Mouse (Mus musculus): ENCODE measurements at regions not wholly inside any gene's neighbourhood (a gene's known extent, or its start where the extent isn't known, plus 50 kb on each side); places are given as distances from the start of the nearest gene placed in this dataset.

- DNase-seq (ENCODE audit: low read depth, low spot score), result no peak
- CTCF ChIA-PET, result no interaction called here
- POLR2A ChIA-PET, result interaction anchor here (0.6 kb wide), 1 partner anchor 32 kb away, joined by 9 read pairs; no protein-coding TSS in a partner anchor
- peaks cover 8% of the 10 kb centered on the region for H3K27me3 ChIP-seq
- no peak for ATAC-seq
- peak; percentile 42 for TF ChIP-seq CTCF (IDR thresholded peaks at IDR 0.05)
- in situ Hi-C loops (cut with MboI; ENCODE audit: low pct_unique_long_range_greater_than_20kb), result no loop called here
Observed at GRCm38 (mm10) chr13:47917370-47917769, 343.7 kb upstream of the Id4 start.

- ATAC-seq (no peak), DNase-seq (ENCODE audit: low read depth, low spot score) (no peak)
- no peak for TF ChIP-seq CTCF (IDR thresholded peaks at IDR 0.05)
- POLR2A ChIA-PET, result no interaction called here
- H3K27me3 ChIP-seq, result peaks cover 11% of the 10 kb centered on the region
- in situ Hi-C loops (cut with MboI; ENCODE audit: low pct_unique_long_range_greater_than_20kb), result no loop called here
- CTCF ChIA-PET, result no interaction called here
Observed at GRCm38 (mm10) chr13:47921044-47921443, 340.0 kb upstream of the Id4 start.

DNA sequence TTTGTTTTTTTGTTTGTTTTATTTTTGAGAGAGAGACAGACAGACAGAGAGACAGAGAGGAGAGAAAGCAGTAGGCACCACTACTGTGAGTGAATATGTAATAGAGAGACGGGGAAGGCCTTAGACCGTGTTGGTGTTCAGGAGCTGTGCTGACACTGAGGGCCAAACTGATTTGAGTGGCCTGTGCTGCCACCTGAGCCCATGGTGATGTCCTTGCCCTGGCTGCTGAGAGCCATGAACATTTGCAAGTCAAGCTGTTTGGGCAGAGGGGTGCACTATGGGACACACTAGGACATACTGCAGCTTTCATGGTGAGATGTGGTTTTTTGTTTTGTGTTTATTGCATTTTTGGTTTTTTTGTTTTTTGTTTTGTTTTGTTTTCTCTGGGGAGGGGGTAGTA, 320.3 kb upstream of the Id4 start:
- DNase-seq (ENCODE audit: low read depth, low spot score) (no peak), ATAC-seq (no peak)
- in situ Hi-C loops (cut with MboI; ENCODE audit: low pct_unique_long_range_greater_than_20kb), result no loop called here
- H3K27me3 ChIP-seq, result peaks cover 10% of the 10 kb centered on the region
- POLR2A ChIA-PET, result no interaction called here
- CTCF ChIA-PET, result no interaction called here
- TF ChIP-seq CTCF (IDR thresholded peaks at IDR 0.05), result no peak

GRCm38 (mm10) chr13:47942368-47942787, 318.6 kb upstream of the Id4 start:
- ChIA-PET CTCF (no interaction called here), POLR2A (no interaction called here)
- no peak for TF ChIP-seq CTCF (IDR thresholded peaks at IDR 0.05)
- DNase-seq (ENCODE audit: low read depth, low spot score), result no peak
- in situ Hi-C loops (cut with MboI; ENCODE audit: low pct_unique_long_range_greater_than_20kb), result no loop called here
- peaks cover 4% of the 10 kb centered on the region for H3K27me3 ChIP-seq
- no peak for ATAC-seq

- in situ Hi-C loops (cut with MboI; ENCODE audit: low pct_unique_long_range_greater_than_20kb), result no loop called here
- ATAC-seq, result no peak
- CTCF ChIA-PET, result no interaction called here
- DNase-seq (ENCODE audit: low read depth, low spot score), result no peak
- H3K27me3 ChIP-seq, result peaks cover 4% of the 10 kb centered on the region
- no peak for TF ChIP-seq CTCF (IDR thresholded peaks at IDR 0.05)
- POLR2A ChIA-PET, result no interaction called here
Observed at GRCm38 (mm10) chr13:47943645-47944044, 317.4 kb upstream of the Id4 start.

DNA sequence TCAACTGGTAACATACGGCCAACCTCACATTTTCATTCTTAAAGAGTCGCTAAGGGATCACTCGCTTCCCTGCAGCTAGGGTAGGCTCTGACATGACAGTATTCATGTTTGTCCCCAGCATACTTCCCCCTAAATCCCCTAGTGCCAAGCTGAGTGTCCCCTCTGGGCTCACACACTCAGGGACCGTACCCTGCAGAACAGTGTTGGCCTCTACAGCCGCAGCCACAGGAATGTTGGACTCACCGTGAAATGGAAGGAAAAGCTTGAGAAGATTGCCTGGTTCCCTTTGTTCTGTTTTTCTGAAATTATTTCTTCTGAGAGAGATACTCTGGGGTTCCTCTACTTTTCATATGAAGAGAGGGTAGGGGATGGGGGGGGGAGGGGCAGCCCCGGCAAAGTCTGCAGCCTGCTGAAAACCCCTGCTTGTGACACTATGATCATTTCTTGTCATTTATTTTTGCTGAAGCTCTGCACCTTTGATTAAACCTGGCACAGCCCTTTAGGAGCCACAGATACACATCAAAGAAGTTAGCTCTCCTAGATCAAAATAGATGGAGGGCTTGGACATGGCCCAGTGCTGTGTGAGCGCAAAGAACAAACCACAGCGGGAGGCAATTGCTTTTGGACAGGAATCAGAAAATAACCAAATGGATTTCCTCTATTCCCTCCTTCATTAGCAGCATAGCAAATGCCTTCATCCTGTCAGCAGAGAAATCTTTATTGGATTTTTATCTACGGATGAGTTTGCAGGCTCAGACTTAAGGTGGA, 312.7 kb upstream of the Id4 start:
- no peak for TF ChIP-seq CTCF (IDR thresholded peaks at IDR 0.05)
- peaks cover 2% of the 10 kb centered on the region for H3K27me3 ChIP-seq
- in situ Hi-C loops (cut with MboI; ENCODE audit: low pct_unique_long_range_greater_than_20kb), result no loop called here
- DNase-seq (ENCODE audit: low read depth, low spot score) (no peak), ATAC-seq (no peak)
- POLR2A ChIA-PET, result no interaction called here
- CTCF ChIA-PET, result no interaction called here

- POLR2A ChIA-PET, result no interaction called here
- TF ChIP-seq CTCF (IDR thresholded peaks at IDR 0.05), result no peak
- CTCF ChIA-PET, result no interaction called here
- DNase-seq (ENCODE audit: low read depth, low spot score) (no peak), ATAC-seq (no peak)
- in situ Hi-C loops (cut with MboI; ENCODE audit: low pct_unique_long_range_greater_than_20kb), result no loop called here
- peaks cover 5% of the 10 kb centered on the region for H3K27me3 ChIP-seq
Observed at GRCm38 (mm10) chr13:47950456-47950855, 310.6 kb upstream of the Id4 start.

DNA sequence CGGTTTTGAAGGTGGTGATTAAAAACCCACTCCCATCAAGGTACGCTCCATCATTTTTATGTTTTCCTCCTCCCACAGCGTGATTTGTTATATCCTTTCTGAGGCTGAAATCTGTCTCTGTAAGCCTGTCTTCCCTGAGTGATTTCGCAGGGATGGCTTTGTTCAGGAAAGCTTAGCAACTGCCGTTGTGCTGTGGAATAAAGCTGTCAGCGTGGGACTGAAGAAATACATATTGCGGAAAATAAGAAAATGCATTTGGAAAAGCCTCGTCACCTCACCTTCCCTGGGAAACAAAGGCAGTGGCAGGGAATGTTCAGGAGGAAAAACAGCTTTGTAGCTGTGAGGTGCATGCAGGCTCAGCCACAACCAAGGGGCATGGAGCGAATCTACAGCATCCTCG, 310.0 kb upstream of the Id4 start:
- peaks cover 5% of the 10 kb centered on the region for H3K27me3 ChIP-seq
- in situ Hi-C loops (cut with MboI; ENCODE audit: low pct_unique_long_range_greater_than_20kb), result no loop called here
- DNase-seq (ENCODE audit: low read depth, low spot score) (no peak), ATAC-seq (no peak)
- CTCF ChIA-PET, result no interaction called here
- no peak for TF ChIP-seq CTCF (IDR thresholded peaks at IDR 0.05)
- POLR2A ChIA-PET, result no interaction called here

- in situ Hi-C loops (cut with MboI; ENCODE audit: low pct_unique_long_range_greater_than_20kb), result no loop called here
- CTCF ChIA-PET, result interaction anchor here (1.0 kb wide), 1 partner anchor 56 kb away, joined by 3 read pairs; no protein-coding TSS in a partner anchor
- no peak for TF ChIP-seq CTCF (IDR thresholded peaks at IDR 0.05)
- POLR2A ChIA-PET, result no interaction called here
- no peak for DNase-seq (ENCODE audit: low read depth, low spot score)
- H3K27me3 ChIP-seq, result peaks cover 5% of the 10 kb centered on the region
- no peak for ATAC-seq
Observed at GRCm38 (mm10) chr13:47952946-47953345, 308.1 kb upstream of the Id4 start.

GRCm38 (mm10) chr13:47953776-47954175, 307.3 kb upstream of the Id4 start:
- no peak for TF ChIP-seq CTCF (IDR thresholded peaks at IDR 0.05)
- CTCF ChIA-PET, result no interaction called here
- DNase-seq (ENCODE audit: low read depth, low spot score) (no peak), ATAC-seq (no peak)
- in situ Hi-C loops (cut with MboI; ENCODE audit: low pct_unique_long_range_greater_than_20kb), result no loop called here
- POLR2A ChIA-PET, result no interaction called here
- peaks cover 5% of the 10 kb centered on the region for H3K27me3 ChIP-seq

GRCm38 (mm10) chr13:47955504-47955903, 305.5 kb upstream of the Id4 start:
- ChIA-PET POLR2A (no interaction called here), CTCF (no interaction called here)
- no peak for DNase-seq (ENCODE audit: low read depth, low spot score)
- TF ChIP-seq CTCF (IDR thresholded peaks at IDR 0.05), result no peak
- ATAC-seq, result no peak
- peaks cover 8% of the 10 kb centered on the region for H3K27me3 ChIP-seq
- in situ Hi-C loops (cut with MboI; ENCODE audit: low pct_unique_long_range_greater_than_20kb), result no loop called here

GRCm38 (mm10) chr13:47957662-47958061, 303.4 kb upstream of the Id4 start:
- no peak for DNase-seq (ENCODE audit: low read depth, low spot score)
- ChIA-PET POLR2A (no interaction called here), CTCF (no interaction called here)
- no peak for TF ChIP-seq CTCF (IDR thresholded peaks at IDR 0.05)
- in situ Hi-C loops (cut with MboI; ENCODE audit: low pct_unique_long_range_greater_than_20kb), result no loop called here
- no peak for ATAC-seq
- H3K27me3 ChIP-seq, result peaks cover 14% of the 10 kb centered on the region
